Mouse (Mus musculus): ENCODE results near the gene Krt18. TPM values are rescaled to one million over a fixed set of nuclear protein-coding genes. Genes with fewer than 3 reads are reported as not detected.

Gene Krt18
- polyA plus RNA-seq, 1 experiment from 2014 or later = 9.4 TPM

DNA sequence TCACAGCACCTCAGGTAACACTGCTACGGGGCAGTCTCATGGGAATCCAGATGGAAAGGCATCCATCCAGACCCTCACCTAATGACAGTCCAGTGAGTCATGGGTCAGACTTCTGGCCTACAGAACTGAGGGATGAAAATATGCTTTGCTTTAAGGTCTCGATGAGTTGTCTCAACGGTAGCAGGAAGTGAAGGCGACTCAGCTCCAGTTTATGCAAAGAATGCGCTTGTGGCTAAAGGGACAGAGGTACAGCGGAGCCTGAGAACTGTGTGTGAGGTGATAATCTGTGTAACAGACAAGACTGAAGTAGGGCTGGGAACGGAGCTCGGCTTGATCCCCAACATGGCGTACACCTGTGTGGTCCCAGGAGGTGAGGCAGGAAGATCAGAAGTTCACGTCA is 17.7 kb downstream of the Krt18 start:
- Histone ChIP-seq H3K36me3 (replicated peaks) (no peaks in the 10 kb centered on the region), H3K27ac (no peak overlapping the region), H3K9me3 (no peaks in the 10 kb centered on the region), H3K4me3 (replicated peaks) (no peak overlapping the region), H3K9ac (no peak overlapping the region), H3K27me3 (peaks cover 6% of the 10 kb centered on the region; the same call in 1 of the 2 replicates), H3K4me1 (no peaks in the 10 kb centered on the region), H3K4me2 (no peak overlapping the region)
- ATAC-seq (ENCODE audit: low FRiP score) = no peak
- WGBS = 92% methylated on average over 10 of the region's 10 CpGs

DNA sequence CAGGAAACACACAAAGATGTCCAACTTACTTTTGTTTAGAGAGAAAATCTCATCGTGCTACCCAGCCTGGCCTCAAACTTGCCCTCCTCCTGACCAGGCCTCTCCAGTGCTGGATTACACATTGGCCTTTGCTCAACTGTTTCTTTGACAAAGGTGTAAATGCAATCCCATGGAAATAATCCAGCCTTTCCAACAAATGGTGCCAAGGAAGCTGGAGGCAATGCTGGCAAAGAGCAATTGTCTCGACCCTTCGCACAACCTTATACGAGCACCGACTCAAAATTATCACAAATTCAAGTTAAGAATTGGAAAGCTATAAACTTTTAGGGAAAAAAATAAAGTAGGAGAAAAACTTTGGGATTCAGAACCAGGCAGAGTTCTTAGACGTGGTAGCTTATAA is 20.0 kb downstream of the Krt18 start:
- Histone ChIP-seq H3K4me3 (replicated peaks) (no peak overlapping the region), H3K36me3 (replicated peaks) (no peaks in the 10 kb centered on the region), H3K27me3 (peaks cover 6% of the 10 kb centered on the region; the same call in 1 of the 2 replicates), H3K9me3 (no peaks in the 10 kb centered on the region), H3K9ac (no peak overlapping the region), H3K4me2 (no peak overlapping the region), H3K27ac (no peak overlapping the region), H3K4me1 (no peaks in the 10 kb centered on the region)
- WGBS = 92% methylated on average over 6 of the region's 6 CpGs
- no peak for ATAC-seq (ENCODE audit: low FRiP score)

DNA sequence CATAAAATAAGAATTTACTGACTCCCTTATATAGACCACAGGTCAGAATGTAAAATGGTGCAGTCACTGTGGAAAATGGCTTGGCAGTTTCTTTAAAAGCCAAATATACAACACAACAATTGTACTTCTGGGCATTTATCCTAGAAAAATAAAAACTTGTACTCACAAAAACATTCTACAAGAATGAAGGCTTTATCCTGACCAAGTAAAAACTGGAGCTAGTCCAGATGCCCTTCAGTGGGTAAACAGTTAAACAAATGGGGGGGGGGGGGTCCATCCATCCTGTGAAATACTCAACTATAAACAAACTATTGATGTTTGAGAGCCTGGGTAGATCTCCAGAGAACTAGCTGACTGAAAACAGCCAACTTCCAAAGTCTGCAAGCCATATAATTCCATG is 21.9 kb downstream of the Krt18 start:
- H3K9ac ChIP-seq = no peak overlapping the region
- no peak overlapping the region for H3K4me2 ChIP-seq
- no peak for ATAC-seq (ENCODE audit: low FRiP score)
- H3K27ac ChIP-seq = no peak overlapping the region
- peaks cover 6% of the 10 kb centered on the region; the same call in 1 of the 2 replicates for H3K27me3 ChIP-seq
- H3K9me3 ChIP-seq = no peaks in the 10 kb centered on the region
- no peaks in the 10 kb centered on the region for H3K4me1 ChIP-seq
- H3K36me3 ChIP-seq (replicated peaks) = no peaks in the 10 kb centered on the region
- no peak overlapping the region for H3K4me3 ChIP-seq (replicated peaks)

DNA sequence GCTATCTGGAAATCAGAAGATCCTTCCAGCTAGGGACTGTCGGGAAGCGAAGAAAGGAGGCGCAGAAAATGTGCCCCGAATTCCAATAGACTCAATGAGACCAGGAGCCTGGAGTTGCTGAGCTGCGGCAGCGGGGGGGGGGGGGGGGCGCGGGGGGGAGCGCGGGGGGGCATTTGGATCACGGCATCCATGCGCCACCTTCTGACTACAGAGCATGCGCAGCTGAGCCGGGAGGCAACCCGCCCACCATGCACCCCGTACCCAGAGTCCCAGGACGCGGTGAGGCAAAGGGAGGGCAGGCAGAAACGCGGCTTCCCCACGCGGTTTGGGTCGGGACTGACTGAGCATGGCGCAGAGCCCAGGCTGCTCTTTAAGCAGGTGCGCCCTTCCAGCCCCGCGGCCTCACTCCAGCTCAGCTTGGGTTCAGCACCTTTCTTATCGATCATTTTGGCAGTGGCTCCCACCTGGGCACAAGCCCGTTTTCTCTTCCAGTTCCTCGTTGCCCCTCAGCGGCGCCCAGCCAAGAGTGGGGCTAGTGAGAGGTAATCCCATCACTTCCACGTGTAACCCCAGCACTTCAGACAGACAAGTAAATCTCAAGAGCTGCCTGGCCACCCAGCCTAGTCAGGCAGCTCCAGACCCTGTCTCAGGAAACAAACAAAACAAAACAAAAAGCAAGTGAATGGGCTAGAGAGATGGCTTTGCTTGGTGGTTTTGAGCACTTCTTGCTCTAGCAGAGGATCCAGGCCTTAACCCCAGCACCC is 24.1 kb downstream of the Krt18 start:
- ATAC-seq (ENCODE audit: low FRiP score) = peak; percentile 85
- peak overlapping the region; percentile 67 for H3K27ac ChIP-seq

DNA sequence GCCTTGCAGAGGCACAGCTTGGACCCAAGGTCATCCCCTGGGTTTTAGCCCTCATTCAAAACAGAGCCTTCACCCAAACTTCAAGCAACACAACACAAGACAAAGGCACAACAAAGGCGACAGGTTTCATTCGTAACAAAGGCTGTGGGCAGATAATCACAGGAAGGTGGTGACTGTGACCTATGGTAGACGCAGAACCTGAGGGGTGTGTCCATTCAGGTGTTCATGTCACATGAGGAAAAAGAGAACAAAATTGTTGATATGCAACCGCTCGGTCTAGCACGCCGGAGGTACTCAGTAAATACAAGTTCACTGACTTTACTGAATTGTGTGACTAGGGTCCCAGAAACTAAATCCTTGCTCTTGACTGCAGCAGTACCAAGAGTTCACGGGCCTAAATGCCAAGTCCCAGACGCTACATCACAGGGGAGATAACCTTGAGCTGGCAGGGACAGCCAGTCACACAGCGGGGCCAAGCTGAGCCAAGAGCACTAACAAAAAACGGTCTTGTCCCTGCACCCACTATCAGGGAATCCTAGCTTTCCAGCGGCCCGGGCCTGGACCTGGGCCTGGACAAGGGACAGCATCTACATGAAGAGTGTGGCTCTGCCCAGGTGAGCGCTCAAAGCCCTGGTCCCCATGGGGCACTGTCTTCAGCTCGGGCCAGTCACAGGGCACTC is 28.7 kb downstream of the Krt18 start:
- H3K9me3 ChIP-seq = no peaks in the 10 kb centered on the region
- no peaks in the 10 kb centered on the region for H3K36me3 ChIP-seq (replicated peaks)
- no peaks in the 10 kb centered on the region for H3K27me3 ChIP-seq
- H3K27ac ChIP-seq = no peak overlapping the region
- H3K9ac ChIP-seq = no peak overlapping the region
- H3K4me2 ChIP-seq = no peak overlapping the region
- H3K4me3 ChIP-seq (replicated peaks) = no peak overlapping the region
- no peak for ATAC-seq (ENCODE audit: low FRiP score)
- WGBS = 90% methylated on average over 15 of the region's 15 CpGs
- no peaks in the 10 kb centered on the region for H3K4me1 ChIP-seq

More for the DNA sequence above, 24.1 kb downstream of the Krt18 start:
- peak overlapping the region; percentile 48 for H3K4me3 ChIP-seq (replicated peaks)
- H3K36me3 ChIP-seq (replicated peaks) = no peaks in the 10 kb centered on the region
- no peaks in the 10 kb centered on the region; the same call in 1 of the 2 replicates for H3K27me3 ChIP-seq
- H3K4me2 ChIP-seq = peak overlapping the region; percentile 77
- under 1% methylated on average over 27 of the region's 33 CpGs for WGBS
- H3K9me3 ChIP-seq = no peaks in the 10 kb centered on the region
- peak overlapping the region; percentile 60 for H3K9ac ChIP-seq
- no peaks in the 10 kb centered on the region for H3K4me1 ChIP-seq

DNA sequence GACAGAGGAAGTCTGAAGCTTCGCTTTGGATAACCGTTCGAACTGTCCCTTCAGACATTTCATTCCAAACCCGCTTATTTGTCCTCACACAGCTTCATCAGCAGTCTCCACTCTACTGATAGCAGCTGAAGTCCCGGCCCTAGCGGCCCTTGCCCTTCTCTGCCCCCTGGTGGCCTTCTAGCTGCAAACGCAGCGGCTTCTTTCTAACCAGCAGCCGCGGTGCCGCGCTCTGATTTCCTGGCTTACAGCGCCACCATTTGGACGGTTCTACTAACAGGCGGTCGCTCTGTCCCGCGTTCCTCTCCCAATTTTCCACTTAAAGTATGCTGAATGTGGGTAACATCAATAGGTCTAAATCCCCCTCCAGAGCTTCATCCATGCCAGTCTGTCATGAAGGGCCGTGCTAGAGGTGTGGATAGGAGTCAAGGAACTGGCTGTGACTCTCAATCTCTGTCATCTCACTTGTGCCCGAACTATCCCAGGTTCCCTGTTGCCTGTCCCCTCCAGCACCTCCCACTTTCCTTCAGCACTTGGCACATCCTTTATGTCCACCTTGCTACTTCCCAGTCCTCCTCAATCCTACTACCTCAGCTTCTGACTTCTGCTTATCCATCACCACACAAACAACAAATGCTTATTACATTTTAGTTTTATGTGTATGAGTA is 37.8 kb downstream of the Krt18 start:
- Histone ChIP-seq H3K27me3 (peaks cover 28% of the 10 kb centered on the region), H3K36me3 (replicated peaks) (no peaks in the 10 kb centered on the region), H3K4me3 (replicated peaks) (no peak overlapping the region), H3K9me3 (no peaks in the 10 kb centered on the region), H3K27ac (no peak overlapping the region), H3K4me2 (no peak overlapping the region), H3K4me1 (no peaks in the 10 kb centered on the region), H3K9ac (no peak overlapping the region)
- WGBS = 5% methylated on average over 20 of the region's 20 CpGs
- peak; percentile 85 for ATAC-seq (ENCODE audit: low FRiP score)

DNA sequence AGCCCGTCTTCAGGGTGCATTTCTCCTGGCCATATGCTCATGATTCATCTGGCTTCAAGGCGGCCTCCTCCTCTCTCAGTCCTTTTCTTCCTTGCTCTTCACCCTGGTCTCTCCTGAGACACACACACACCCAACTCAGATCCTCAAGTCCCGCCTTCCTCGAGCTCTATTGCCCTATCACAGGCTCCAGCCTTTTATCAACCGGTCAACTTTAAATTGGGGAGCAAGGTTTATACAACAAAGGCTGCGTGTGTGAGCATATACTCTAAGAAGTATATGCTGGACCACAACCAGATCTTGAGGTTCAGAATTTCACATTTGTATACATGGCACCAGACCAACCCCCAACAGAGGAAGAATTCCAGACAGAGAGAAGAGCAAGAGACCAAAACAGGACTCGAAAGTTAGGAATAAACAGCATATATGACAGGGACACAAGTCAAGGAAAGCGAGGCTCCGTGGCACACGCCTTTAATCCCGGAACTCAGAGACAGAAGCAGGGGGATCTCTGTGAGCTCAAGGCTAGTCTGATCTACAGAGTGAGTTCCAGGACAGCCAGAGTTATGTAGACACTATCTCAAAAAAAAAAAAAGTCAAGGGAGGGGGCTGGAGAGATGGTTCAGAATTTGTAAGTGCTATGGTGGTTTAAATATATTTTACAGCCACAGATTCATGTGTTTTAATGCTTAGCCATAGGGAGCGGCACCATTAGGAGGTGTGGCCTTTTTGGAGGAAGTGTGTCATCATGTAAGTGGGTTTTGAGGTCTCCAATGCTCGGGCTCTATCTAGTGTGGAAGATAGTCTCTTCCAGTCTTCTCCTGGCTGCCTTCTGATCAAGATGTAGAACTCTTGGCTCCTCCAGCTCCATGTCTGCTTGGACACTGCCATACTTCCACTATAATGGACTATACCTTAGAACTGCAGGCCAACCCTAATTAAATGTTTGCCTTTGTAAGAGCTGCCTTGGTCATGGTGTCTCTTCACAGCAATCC is 42.8 kb downstream of the Krt18 start:
- ATAC-seq (ENCODE audit: low FRiP score) = no peak
- peaks cover 32% of the 10 kb centered on the region for H3K27me3 ChIP-seq
- WGBS = 74% methylated on average over 13 of the region's 13 CpGs
- no peak overlapping the region for H3K4me2 ChIP-seq
- no peak overlapping the region for H3K27ac ChIP-seq
- no peaks in the 10 kb centered on the region for H3K9me3 ChIP-seq
- H3K9ac ChIP-seq = no peak overlapping the region
- peaks cover 13% of the 10 kb centered on the region for H3K4me1 ChIP-seq
- H3K36me3 ChIP-seq (replicated peaks) = no peaks in the 10 kb centered on the region
- no peak overlapping the region for H3K4me3 ChIP-seq (replicated peaks)

DNA sequence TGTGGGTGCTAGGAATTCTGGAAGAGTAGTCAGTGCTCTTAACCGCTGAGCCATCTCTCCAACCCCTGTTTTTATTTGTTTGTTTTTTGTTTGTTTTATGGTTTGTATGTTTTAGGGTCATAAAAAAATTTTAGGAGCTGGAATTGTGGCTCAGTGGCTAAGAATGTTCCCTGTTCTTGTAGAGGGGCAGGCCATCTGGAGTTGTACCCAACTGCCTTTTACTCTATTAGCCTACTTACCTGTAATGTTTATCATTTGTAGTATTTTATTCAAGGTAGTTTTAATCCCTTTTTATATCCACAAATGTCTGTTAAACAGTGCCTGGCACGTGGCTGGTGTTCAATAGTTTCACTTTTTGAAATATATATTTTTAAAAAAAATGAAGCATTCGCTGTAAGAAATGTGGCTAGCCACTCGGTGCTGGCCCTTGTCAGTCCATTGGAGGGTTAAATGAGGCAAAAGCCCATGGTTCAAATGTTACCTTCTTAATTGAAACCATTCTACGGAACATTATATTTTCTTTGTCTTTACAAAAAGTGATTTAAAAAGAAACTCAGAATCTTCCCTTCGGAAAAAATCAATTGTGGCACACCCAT is 45.1 kb downstream of the Krt18 start:
- no peaks in the 10 kb centered on the region for H3K36me3 ChIP-seq (replicated peaks)
- H3K9me3 ChIP-seq = no peaks in the 10 kb centered on the region
- H3K27me3 ChIP-seq = peaks cover 17% of the 10 kb centered on the region
- H3K4me3 ChIP-seq (replicated peaks) = peak overlapping the region; percentile 82
- peak overlapping the region; percentile 45 for H3K4me2 ChIP-seq
- peak overlapping the region; percentile 95 for H3K27ac ChIP-seq
- 16% methylated on average over 6 of the region's 6 CpGs for WGBS
- peak; percentile 50 for ATAC-seq (ENCODE audit: low FRiP score)
- peaks cover 15% of the 10 kb centered on the region for H3K4me1 ChIP-seq
- H3K9ac ChIP-seq = peak overlapping the region; percentile 2; the same call in 1 of the 2 replicates

DNA sequence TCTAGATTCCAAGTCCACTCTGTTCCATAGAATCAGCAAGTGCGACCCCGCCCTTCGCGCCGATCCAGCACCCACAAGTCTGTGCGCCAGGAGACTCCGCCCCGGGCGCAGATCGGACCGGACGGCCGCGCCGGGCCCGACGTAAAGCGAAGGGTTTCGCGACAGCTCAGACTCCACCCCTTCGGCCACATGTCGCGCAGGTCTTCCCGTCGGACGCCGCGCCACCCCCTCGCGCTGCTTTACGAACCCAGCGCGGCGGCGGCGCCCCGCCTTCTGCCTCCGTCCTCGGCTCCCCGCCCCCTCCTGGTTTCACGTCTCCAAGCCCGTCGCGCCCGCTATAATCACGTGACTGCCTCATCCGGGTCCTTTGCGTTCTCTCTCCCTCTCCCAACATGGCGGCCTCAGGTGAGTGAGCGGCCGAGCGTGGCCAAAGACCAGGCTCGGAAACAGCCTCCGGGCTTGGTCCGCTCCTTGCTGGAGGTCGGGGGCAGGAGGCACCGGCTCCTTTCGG is 45.6 kb downstream of the Krt18 start, which contains the start of gene Eif4b:
Gene Eif4b (plus strand): TSS at position 215 of the 511 bp plus-strand sequence.
- WGBS = under 1% methylated on average over 58 of the region's 58 CpGs
- H3K27me3 ChIP-seq = peaks cover 14% of the 10 kb centered on the region
- H3K9me3 ChIP-seq = no peaks in the 10 kb centered on the region
- H3K4me2 ChIP-seq = peak within 1 kb of the TSS; percentile 76
- H3K27ac ChIP-seq = peak within 1 kb of the TSS; percentile 95
- H3K4me3 ChIP-seq (replicated peaks) = peak within 1 kb of the TSS; percentile 82
- H3K4me1 ChIP-seq = peaks cover 15% of the 10 kb centered on the region
- ATAC-seq (ENCODE audit: low FRiP score) = peak; percentile 97
- H3K9ac ChIP-seq = peak within 1 kb of the TSS; percentile 94
- H3K36me3 ChIP-seq (replicated peaks) = no peaks in the 10 kb centered on the region

DNA sequence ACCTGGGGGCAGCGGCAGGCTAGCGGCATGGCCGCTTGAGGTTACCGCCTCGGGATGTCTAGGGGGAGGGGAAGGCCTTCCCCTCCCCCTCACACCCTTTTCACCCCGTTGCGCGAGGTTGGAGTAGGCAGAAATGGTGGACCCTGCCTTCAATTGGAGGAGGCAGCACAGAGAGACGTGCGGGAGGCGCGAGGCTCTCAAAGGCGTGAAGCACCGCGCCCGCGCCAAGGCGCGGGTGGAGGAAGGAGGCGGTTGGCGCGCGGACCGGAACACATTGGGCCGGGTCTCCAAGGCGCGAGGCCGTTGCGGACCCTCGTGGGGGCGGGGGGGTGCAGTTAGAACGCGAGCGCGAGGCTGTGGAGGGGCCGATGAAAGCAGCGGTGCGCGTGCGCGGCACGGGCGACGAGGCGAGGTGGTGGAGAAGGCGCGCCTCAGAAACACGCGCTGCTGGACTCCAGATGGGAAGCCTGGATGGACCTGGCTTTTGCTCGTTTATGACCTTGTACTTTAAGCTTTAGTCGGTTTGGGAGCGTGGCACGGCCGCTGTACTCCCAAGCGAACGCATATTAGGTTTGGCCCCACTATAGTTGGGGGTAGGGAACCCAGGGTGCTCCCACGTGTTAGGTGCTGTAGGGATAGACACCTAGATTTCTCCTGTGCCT is 46.2 kb downstream of the Krt18 start:
- Histone ChIP-seq H3K4me1 (peaks cover 15% of the 10 kb centered on the region), H3K27me3 (peaks cover 14% of the 10 kb centered on the region), H3K9ac (peak overlapping the region; percentile 94), H3K9me3 (no peaks in the 10 kb centered on the region), H3K4me3 (replicated peaks) (peak overlapping the region; percentile 82), H3K36me3 (replicated peaks) (no peaks in the 10 kb centered on the region), H3K27ac (peak overlapping the region; percentile 95), H3K4me2 (peak overlapping the region; percentile 76)
- peak; percentile 27 for ATAC-seq (ENCODE audit: low FRiP score)
- under 1% methylated on average over 57 of the region's 57 CpGs for WGBS
